In the genomic region with DNA sequence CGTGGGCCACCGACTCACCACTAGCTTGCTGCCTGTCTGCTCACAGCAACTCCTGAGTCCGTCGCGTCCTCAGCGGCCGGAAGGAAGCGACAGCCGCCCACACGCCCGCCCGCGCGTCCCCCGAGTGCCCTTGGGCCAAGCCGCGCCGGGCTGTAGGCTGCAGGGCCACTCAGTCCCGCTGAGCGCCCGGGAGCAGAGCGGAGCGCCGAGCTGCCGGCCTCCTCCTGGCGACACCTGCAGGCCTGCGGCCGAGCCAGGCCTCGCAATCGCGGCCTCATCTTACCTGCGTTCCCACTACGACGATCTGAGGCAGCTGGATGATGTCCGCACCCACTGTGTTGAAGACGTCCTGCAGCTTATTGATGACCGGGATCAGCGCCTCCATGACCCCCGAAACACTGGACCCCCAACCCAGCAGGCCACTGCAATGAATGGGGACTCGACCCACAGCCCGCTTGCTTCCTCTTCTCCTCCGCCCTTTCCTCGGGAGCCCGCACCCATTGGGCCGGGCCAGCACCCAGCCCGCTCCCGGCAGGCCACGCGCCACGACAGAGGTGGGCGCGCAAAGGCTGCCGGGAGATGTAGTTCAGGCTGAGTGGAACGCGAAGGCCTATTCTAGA, we compare ENCODE assay signal across 1 mouse cellular context.
TF ChIP-seq lines count a peak whose summit lies in the region.

Gene Dnm1l, minus strand, starts transcription at position 479 of the 620 bp plus-strand sequence.

TF ChIP-seq in MEL, 35 proteins besides CTCF, POLR2A, EP300 and RAD21 (continued from another document):
- no peak for TF ChIP-seq POLR2AphosphoS5 (IDR thresholded peaks at IDR 0.05; ENCODE audit: borderline replicate concordance, low read depth, low read length)
- TF ChIP-seq USF1 (IDR thresholded peaks at IDR 0.05; ENCODE audit: low read depth, low read length) = peak; percentile 61; the same call in 1 of the 2 replicates
- no peak for TF ChIP-seq MYB (IDR thresholded peaks at IDR 0.05; ENCODE audit: low read depth, low read length)
- no peak for TF ChIP-seq ETS1 (IDR thresholded peaks at IDR 0.05; ENCODE audit: low read depth, low read length)
- no peak for TF ChIP-seq E2F4 (IDR thresholded peaks at IDR 0.05; ENCODE audit: borderline replicate concordance, low read depth, low read length)
- peak; percentile 56 for TF ChIP-seq MXI1 (IDR thresholded peaks at IDR 0.05; ENCODE audit: low read depth, low read length)
- TF ChIP-seq ZC3H11A (IDR thresholded peaks at IDR 0.05; ENCODE audit: low read depth, low read length) = no peak
- TF ChIP-seq RCOR1 (IDR thresholded peaks at IDR 0.05; ENCODE audit: low read depth, low read length) = no peak
- peak; percentile 93; the same call in 1 of the 2 replicates for TF ChIP-seq UBTF (IDR thresholded peaks at IDR 0.05; ENCODE audit: borderline replicate concordance, insufficient read depth, low read depth, low read length)
- no peak for TF ChIP-seq ZNF384 (IDR thresholded peaks at IDR 0.05; ENCODE audit: low read depth, low read length)
- TF ChIP-seq MAX (IDR thresholded peaks at IDR 0.05; ENCODE audit: low read length) = no peak; the same call in 1 of the 2 replicates
- peak; percentile 19; the same call in 1 of the 2 replicates for TF ChIP-seq TCF12 (IDR thresholded peaks at IDR 0.05; ENCODE audit: low read depth, low read length)
